Mouse (Mus musculus) MN1 (cell line): ENCODE data around the gene Mroh8.

Experiments
- DNase-seq: peaks from one replicate; pipeline ENCODE4 v3.0.0-alpha.2; 2016; ENCODE audit warnings: low spot score

Mroh8 gene

GRCm38 (mm10) chr2:157279416-157279800, at the start of gene Mroh8:
Mroh8 (minus strand) TSS chr2:157279549.
- DNase-seq, result peak; percentile 57

DNA sequence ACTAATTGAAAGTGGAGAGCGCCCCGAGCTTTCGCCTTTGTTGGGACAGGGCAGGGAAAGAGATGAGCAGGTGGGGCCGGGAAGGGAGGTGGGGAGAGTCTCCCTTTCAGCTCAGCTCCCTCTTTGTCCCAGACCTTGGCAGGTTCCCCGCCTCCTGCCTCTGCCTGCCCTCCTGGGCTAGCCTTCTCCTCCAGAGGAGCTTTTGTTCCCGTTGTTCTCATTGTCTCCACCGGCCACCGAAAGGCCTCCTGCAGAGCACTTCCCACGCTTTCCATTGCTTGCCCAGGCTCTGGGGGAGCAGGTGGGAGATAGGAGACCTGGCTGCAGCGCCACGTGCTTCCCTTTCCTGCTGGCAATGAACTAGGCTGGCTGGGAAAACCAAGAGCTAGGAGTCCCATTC, 49.2 kb upstream of the Mroh8 start:
- no peak for DNase-seq

GRCm38 (mm10) chr2:157328106-157328505, 48.8 kb upstream of the Mroh8 start:
- no peak for DNase-seq

DNA sequence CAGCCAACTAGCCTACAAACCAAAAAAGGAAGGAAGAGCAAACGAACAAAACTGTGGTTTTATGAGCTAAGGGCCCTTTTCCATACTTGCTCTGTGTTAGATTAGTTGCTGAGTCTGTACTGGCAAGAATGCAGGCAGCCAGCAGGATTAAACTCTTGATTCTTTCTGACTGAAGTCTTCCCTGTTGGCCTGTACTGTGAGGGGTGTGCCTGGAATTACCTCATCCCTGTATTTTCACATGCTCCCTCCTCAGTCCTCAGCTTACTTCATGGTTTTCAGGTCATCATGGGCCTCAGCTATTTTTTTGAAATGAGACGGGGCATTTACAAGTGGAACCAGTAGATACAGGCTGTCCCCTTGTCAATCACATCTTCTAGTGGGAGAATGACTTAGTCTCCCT, 45.9 kb upstream of the Mroh8 start:
- DNase-seq, result no peak

DNA sequence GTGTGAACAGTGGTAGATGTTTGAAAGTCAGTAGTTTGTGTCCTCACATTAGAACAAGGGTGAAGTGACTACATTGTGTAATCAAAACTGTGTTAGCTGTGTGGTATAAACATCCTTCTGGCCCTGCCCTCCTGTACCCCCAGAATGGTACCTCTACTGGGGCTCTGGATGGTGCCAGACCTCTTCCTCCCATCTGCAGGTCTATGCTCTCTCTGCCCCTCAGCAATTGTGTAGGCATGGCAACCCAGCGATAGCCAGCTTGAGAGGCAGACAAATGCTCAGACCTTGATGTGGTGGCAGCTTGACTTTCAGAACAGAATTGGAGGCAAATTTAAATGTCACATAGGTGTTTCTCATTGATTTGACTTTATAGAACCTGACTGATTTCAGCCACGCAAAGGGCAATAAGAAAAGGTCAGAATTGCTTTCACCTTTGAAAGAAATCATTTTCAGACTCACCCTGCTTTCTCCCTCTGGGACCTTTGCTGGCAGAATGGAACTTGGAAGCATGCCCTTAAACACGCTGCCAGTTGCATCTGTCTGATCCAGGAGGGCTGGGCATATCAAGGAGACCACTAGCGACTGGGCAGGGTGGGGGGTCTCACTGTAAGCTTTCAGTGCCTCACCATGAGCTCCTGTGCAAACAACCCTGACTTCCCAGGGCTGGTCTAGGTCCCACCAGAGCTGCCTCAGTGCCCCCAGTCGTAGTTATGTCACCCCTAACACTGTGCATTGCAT, 42.8 kb upstream of the Mroh8 start:
- no peak for DNase-seq

GRCm38 (mm10) chr2:157320886-157321285, 41.5 kb upstream of the Mroh8 start:
- DNase-seq, result no peak

- DNase-seq, result no peak
Measured at GRCm38 (mm10) chr2:157320135-157320534, 40.8 kb upstream of the Mroh8 start.

DNA sequence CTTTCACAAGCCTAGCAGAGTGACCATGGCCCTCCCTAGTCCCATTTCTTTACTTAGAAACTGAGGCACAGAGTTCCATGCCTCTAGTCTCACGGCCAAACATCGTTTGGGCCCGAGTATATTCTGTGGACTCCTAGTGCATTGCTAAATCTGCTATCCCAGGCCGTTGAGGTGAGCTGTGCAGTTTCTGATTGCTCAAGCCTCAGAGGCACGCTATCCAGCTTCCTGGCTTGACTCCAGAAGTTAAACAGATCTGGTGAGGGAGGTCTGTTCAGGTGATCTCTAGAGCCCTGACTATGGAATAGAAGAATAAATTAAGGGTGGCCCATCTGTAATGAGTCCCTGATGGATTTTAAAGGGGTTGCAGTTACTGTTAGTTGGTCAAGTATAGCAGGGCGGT, 37.9 kb upstream of the Mroh8 start:
- no peak for DNase-seq

DNA sequence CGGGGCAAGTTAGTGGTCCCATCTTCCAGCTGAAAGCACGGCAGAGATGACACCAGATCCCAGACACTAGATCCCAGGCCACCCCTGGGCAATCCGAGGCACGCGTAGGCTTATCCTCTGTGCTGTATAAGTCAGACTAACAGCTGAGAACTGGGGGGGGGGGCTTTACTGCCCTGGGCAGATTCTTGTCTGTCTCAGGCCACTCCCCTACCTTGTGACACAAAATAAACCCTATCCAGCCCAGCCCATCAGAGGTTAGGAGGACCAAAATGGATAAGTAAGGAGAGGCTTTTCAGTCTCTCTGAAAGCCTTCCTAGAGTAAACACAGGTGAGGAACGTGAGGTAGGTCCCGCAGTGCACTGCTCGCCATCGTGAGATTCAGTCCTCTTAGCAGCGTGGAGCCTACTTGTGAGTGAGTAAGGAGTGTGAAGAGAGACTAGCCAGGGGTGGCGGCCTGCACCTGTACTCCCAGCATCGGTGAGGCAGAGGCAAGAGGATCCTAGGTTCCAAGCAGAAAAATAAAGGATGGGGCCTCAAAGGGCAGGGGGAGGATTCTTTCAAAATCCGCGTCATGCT, 37.1 kb upstream of the Mroh8 start:
- no peak for DNase-seq

- no peak for DNase-seq
Measured at GRCm38 (mm10) chr2:157315486-157315885, 36.1 kb upstream of the Mroh8 start.

- DNase-seq, result no peak
Measured at GRCm38 (mm10) chr2:157314310-157314709, 35.0 kb upstream of the Mroh8 start.

- no peak for DNase-seq
Measured at GRCm38 (mm10) chr2:157313718-157314117, 34.4 kb upstream of the Mroh8 start.

- no peak for DNase-seq
Measured at GRCm38 (mm10) chr2:157310963-157311637, 31.8 kb upstream of the Mroh8 start.

DNA sequence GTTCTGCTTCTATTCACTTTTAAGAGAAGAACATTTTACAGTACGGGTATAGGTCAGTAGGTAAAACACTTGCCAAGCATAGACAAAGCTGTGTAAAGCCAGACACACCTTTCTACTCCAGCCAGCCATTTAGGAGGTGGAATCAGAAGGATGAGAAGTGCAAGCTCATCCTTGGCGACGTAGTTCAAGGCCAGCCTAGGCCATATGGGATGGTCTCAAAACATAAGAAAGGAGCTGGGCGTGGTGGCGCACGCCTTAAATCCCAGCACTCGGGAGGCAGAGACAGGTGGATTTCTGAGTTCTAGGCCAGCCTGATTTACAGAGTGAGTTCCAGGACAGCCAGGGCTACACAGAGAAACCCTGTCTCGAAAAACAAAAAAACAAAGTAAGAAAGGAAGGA, 30.3 kb upstream of the Mroh8 start:
- DNase-seq, result no peak

- peak; percentile 48 for DNase-seq
Measured at GRCm38 (mm10) chr2:157308273-157308917, 29.0 kb upstream of the Mroh8 start.

DNA sequence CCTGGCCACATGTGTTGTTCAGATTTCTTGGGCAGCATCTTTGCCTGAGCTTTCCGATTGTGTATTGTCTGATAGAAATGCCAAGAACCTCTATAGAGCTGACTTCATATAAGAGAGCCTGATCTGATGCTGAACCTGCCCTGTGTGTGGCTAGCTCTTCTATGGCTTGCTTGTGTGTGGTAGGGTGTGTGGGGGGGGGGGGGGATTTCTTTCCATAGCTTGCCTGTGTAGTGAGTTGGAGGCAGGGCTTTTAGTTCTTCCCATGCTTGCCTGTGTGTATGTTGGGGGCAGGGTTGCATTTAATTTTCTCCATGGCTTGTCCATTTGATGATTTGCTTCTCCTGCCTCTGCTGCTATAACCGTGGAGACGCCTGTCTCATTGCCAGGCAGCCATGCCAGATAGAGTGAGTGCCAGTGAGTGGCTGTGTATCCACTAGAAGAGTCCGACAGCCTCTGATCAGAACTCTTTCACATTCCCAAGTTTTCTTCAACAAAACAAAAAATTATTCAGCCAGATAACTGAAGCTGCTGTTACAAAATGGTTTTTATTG, 28.4 kb upstream of the Mroh8 start:
- no peak for DNase-seq

DNA sequence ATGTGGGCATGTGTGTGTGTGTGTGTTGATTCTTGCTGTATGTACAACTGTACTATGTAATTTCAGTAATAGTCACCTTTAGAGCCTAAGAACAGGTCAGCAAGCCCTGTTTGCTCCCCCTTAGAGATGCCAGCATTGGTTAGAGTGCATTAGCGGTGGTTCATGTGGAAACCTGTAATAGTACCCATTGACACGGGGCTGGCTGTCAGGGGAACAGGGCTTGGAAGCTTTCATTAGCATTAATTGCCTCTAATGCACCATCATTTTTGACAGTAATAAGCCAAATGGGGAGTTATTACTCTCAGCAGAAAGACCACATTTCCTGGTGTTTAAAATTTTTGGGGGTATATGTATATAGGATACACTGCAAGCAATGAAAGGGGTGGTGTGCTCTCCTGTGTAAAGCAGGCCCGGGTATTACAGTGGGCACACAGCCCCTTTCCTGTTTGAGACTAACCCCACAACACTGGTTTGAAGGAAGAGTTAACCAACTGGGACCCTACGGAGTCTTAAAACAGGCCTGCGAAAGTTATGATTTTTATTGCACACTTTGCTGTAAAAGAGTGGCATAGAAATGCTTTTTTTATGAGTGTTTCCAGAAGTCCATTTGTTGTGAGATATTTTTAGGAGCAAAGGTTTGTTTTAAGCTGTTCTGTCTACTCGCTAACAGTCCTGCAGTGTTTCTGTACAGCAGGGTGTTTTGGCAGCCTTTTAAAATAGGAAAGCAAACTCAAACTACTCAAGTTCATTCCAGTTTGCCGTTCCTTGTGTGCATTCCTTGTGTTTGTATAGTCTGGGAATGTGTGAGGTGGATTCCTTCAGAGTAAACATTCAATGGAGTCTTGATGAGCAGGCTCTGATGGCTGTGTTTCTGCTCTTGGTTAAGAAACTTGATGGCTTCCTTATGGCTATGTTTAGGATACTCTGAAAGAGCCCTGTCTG, 27.0 kb upstream of the Mroh8 start:
- DNase-seq, result no peak

DNA sequence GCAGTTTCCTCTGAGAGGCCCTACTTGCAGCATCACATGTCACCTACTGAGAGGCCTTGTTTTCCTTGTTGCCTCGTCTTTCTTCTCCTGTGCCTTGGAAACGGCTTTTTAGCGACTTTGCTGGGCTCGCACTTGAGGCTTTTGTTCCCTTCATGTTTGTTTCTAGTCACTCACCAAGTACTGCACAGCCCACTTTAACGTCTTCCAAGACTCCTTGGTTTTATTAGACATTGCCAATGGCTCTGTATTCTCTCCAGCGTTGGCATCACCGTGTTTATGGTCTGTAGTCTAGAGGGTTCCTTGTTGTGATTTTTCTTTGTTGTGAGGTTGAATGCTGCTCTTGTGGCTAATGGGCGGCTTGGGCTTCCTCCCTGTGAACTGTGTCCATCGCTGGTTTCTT, 23.7 kb upstream of the Mroh8 start:
- no peak for DNase-seq

DNA sequence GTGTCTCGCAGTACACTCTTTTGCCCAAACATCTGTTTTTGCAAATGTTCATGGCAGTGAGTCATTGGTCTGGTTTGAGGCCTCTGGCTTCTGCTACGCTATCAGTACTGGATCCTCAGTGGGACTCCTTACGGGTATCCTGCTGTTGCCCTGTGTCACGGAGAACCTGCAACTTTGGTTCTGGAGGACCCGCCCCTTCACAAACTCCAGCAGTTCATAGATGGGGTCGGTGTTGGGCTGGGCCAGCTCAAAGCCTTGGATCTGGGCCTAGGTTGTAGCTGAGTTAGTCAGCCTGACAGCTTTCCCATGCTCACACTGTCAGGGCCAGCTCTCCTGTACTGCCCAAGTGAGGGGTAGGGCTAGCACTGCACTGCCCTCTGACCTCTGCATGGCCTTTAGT, 20.7 kb upstream of the Mroh8 start:
- peak; percentile 51 for DNase-seq

- DNase-seq, result no peak
Measured at GRCm38 (mm10) chr2:157296105-157296689, 16.8 kb upstream of the Mroh8 start.

DNA sequence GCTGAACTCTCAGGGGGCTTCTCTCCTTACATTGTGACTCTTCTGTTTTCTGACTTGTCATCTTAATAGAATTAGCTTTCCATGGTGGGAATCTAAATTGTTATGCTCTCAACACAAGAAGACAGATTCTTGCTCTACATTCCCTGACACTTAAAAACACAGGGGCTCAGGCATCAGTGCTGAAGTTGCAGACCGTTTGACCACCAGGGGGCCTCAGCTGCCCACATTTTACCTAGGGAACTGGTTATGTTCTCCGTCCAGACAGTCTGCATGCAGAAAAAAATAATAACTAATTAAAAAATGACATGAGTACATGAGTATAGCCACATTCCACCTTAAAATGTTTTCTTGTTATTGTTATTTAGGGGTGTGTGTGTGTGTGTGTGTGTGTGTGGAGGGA, 12.7 kb upstream of the Mroh8 start:
- DNase-seq, result peak; percentile 77
